Mouse (Mus musculus) E14TG2a.4 (cell line): ENCODE data around the gene Rgs21.

ENCODE experiments used
- CTCF ChIP-seq: conservative IDR thresholded peaks from 2 replicates; pipeline ENCODE4 v1.5.1; 2014; ENCODE audit warnings: low read length
- POU5F1 ChIP-seq: IDR thresholded peaks from 2 replicates; pipeline ENCODE4 v1.6.1; 2014; ENCODE audit warnings: low read length, borderline replicate concordance

GRCm38 (mm10) chr1:144498051-144498450, 69.4 kb downstream of the Rgs21 start:
- TF ChIP-seq CTCF (no peak), POU5F1 (no peak)
